Mouse (Mus musculus) hindbrain, embryonic 13.5 days (tissue): Measurements from ENCODE around the gene Arhgef19. TPM values are rescaled to one million over a fixed set of nuclear protein-coding genes. Genes with fewer than 3 reads are reported as not detected.

Experiments used
- ATAC-seq: fragments of 200-750 bp; cut with Nextera tagmentation; 2 replicates; pipeline ENCODE4 v1.8.0; 2017; ENCODE audit warnings: moderate TSS enrichment; ENCODE audit not compliant: low FRiP score
- H3K27ac ChIP-seq: fragments of 300-500 bp; sonication (generic); 2 replicates; pipeline ENCODE4 v1.5.1; 2015; ENCODE audit warnings: inconsistent platforms, mild to moderate bottlenecking, moderate library complexity
- H3K27me3 ChIP-seq: fragments of 300-500 bp; sonication (generic); 2 replicates; pipeline ENCODE4 v1.6.1; 2015; ENCODE audit warnings: mild to moderate bottlenecking, inconsistent platforms
- H3K36me3 ChIP-seq: fragments of 300-500 bp; sonication (generic); 2 replicates; pipeline ENCODE4 v1.6.1; 2015; ENCODE audit warnings: mild to moderate bottlenecking, inconsistent platforms
- H3K4me1 ChIP-seq: fragments of 300-500 bp; sonication (generic); replicated peaks from 2 replicates; pipeline ENCODE4 v1.6.1; 2015; ENCODE audit warnings: inconsistent platforms
- H3K4me2 ChIP-seq: fragments of 300-500 bp; sonication (generic); 2 replicates; pipeline ENCODE4 v1.6.1; 2015; ENCODE audit warnings: inconsistent platforms, mild to moderate bottlenecking, moderate library complexity
- H3K4me3 ChIP-seq: fragments of 300-500 bp; sonication (generic); 2 replicates; pipeline ENCODE4 v1.5.1; 2015; ENCODE audit warnings: mild to moderate bottlenecking, inconsistent platforms
- H3K9ac ChIP-seq: fragments of 300-500 bp; sonication (generic); 2 replicates; pipeline ENCODE4 v1.6.1; 2015; ENCODE audit warnings: mild to moderate bottlenecking, inconsistent platforms
- H3K9me3 ChIP-seq: fragments of 300-500 bp; sonication (generic); 2 replicates; pipeline ENCODE4 v1.6.1; 2016; ENCODE audit warnings: inconsistent platforms
- whole genome bisulfite sequencing: fragments of 180-500 bp; shearing (Covaris S2); methylation state at CpG from one replicate; pipeline ENCODE4 v1.1.7; 2015; 5-methylcytosine and 5-hydroxymethylcytosine counted together
- polyA plus RNA-seq: library from polyadenylated mRNA; unstranded; fragments of >200 nt; fragmentation: Nextera tagmentation; extraction: Ambion mirVana; gene quantifications from 2 replicates; pipeline ENCODE4 v1.2.1, GENCODE M21; 2015

Gene Arhgef19
- polyA plus RNA-seq, 1 experiment from 2014 or later: 1.4 TPM

DNA sequence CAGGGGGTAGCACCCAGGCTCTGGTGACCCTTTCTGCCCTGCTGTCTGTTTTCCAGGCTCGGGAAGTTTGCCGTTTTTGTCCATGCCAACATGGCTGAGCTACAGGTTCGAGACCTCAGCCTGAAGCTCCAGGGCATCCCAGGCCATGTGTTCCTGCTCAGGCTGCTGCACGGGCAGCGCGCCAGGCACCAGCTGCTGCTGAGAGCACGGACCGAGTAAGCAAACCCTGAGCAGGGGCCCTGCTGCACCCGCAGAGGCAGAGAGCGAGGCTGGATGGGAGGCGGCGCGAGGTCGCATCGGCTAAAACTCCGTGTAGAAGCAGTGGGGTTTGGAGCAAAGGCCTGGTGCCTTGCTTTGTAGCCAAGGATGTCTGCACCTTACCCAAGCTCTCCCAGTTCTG, 14.9 kb downstream of the Arhgef19 start:
- Histone ChIP-seq H3K9ac (no peak overlapping the region), H3K27ac (no peak overlapping the region; the same call in 1 of the 2 replicates), H3K4me2 (no peak overlapping the region), H3K36me3 (no peaks in the 10 kb centered on the region), H3K4me1 (peaks cover 7% of the 10 kb centered on the region), H3K9me3 (no peaks in the 10 kb centered on the region), H3K4me3 (no peak overlapping the region), H3K27me3 (peaks cover 23% of the 10 kb centered on the region)
- no peak for ATAC-seq
- WGBS: 58% methylated on average over 16 of the region's 16 CpGs

DNA sequence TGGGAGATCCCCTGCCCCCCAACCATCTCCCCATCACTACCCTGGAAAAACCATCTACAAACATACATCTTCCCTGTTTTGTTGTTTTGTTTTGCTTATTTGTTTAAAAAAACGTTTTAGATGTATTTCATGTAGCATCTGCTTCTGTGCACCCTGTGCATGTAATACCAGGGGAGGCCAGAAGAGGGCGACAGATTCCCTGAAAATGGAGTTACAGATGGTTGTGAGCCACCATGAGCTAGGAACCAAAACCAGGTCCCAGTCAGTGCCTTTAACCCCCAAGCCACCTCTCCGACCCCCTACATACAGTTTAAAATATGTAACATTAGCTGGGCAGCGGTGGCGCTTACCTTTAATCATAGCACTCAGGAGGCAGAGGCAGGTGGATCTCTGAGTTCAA, 18.1 kb downstream of the Arhgef19 start:
- Histone ChIP-seq H3K27ac (no peak overlapping the region), H3K9me3 (no peaks in the 10 kb centered on the region), H3K4me3 (no peak overlapping the region), H3K27me3 (no peaks in the 10 kb centered on the region), H3K9ac (no peak overlapping the region), H3K4me2 (no peak overlapping the region), H3K4me1 (peaks cover 7% of the 10 kb centered on the region), H3K36me3 (no peaks in the 10 kb centered on the region)
- 67% methylated on average over 5 of the region's 5 CpGs for WGBS
- no peak for ATAC-seq

GRCm38 (mm10) chr4:141259413-141259812, 20.1 kb downstream of the Arhgef19 start:
- H3K4me1 ChIP-seq: peaks cover 4% of the 10 kb centered on the region
- ATAC-seq: no peak
- H3K9ac ChIP-seq: no peak overlapping the region
- WGBS: 80% methylated on average over 12 of the region's 12 CpGs
- no peak overlapping the region for H3K4me2 ChIP-seq
- H3K27ac ChIP-seq: no peak overlapping the region
- no peak overlapping the region for H3K4me3 ChIP-seq
- H3K9me3 ChIP-seq: no peaks in the 10 kb centered on the region
- no peaks in the 10 kb centered on the region for H3K36me3 ChIP-seq
- no peaks in the 10 kb centered on the region for H3K27me3 ChIP-seq

GRCm38 (mm10) chr4:141260007-141260723, 20.9 kb downstream of the Arhgef19 start:
- Histone ChIP-seq H3K9me3 (no peaks in the 10 kb centered on the region), H3K4me3 (no peak overlapping the region), H3K36me3 (no peaks in the 10 kb centered on the region), H3K4me1 (no peaks in the 10 kb centered on the region), H3K9ac (no peak overlapping the region), H3K27me3 (no peaks in the 10 kb centered on the region), H3K27ac (no peak overlapping the region), H3K4me2 (no peak overlapping the region)
- WGBS: 67% methylated on average over 16 of the region's 16 CpGs
- ATAC-seq: no peak

DNA sequence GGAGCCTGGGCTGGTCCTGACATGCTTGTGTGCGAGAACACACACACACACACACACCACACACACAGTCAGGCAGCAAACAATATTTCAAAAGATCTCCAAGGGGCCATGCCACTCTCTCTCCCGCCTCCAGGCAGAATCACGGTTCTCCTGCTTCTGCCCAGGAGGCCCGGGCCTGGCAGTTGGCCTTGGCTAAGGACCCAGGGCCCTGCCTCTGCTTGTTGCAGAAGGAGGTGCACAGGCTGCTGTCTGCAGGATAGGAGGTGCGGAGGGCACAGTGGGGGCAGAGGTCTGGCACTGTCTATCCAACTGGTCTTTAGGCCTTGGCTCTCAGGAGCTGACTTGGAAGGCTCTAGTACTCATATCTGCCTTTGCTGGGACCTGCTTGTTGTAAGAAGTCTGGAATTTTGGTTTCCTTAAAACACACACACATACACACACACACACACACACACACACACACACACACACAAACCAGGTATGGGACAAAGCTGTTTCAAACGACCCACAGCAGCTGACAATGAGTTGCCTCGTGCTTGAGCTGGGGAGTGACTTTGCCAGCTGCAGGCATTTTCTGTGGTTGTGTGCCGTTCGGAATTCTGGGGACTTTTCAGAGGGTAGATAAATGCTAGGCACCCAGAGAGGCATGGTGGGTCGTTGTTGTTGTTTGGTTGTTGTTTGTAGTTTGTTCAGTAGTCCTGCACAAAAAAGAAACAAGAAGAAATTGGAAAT, 23.8 kb downstream of the Arhgef19 start:
- Histone ChIP-seq H3K9ac (no peak overlapping the region), H3K4me2 (no peak overlapping the region), H3K36me3 (no peaks in the 10 kb centered on the region), H3K4me3 (no peak overlapping the region), H3K27ac (no peak overlapping the region), H3K27me3 (no peaks in the 10 kb centered on the region), H3K4me1 (no peaks in the 10 kb centered on the region), H3K9me3 (0 out of 2 replicates have a peak, but pooled peaks cover 3% of the 10 kb centered on the region)
- WGBS: 84% methylated on average over 10 of the region's 10 CpGs
- ATAC-seq: no peak

DNA sequence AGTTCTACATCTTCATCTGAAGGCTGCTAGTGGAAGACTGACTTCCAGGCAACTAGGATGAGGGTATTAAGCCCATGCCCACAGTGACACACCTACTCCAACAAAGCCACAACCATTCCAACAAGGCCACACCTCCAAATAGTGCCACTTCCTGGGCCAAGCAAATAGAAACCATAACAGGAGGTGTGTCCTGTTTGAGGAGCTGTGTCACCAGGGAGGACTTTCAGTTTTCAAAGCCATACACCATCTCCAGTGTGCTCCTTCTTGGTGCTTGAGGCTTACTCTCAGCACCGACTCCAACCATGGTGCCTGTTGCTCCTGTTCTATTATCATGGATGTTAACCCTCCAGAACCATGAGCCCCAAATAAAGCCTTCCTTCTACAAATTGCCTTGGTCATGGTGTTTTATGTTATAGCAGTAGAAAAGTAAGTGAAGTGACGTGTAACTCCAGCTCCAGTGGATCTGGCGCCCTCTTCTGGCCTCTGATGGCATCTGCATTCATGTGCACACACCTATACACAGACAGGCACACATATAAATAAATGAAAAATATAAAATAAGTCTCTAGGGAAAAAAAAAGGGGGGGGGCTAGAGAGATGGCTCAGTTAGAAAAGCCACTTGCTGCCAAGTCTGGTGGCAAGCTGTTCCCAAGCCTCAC, 26.8 kb downstream of the Arhgef19 start:
- Histone ChIP-seq H3K27ac (no peak overlapping the region), H3K27me3 (0 out of 2 replicates have a peak, but pooled peaks cover 2% of the 10 kb centered on the region), H3K36me3 (no peaks in the 10 kb centered on the region), H3K9ac (no peak overlapping the region), H3K4me3 (no peak overlapping the region), H3K4me1 (no peaks in the 10 kb centered on the region), H3K4me2 (no peak overlapping the region), H3K9me3 (0 out of 2 replicates have a peak, but pooled peaks cover 3% of the 10 kb centered on the region)
- WGBS: 86% methylated on average over 3 of the region's 3 CpGs
- ATAC-seq: no peak

GRCm38 (mm10) chr4:141267250-141267649, 28.0 kb downstream of the Arhgef19 start:
- Histone ChIP-seq H3K27me3 (peaks cover 7% of the 10 kb centered on the region; the same call in 1 of the 2 replicates), H3K4me1 (no peaks in the 10 kb centered on the region), H3K9ac (no peak overlapping the region), H3K27ac (no peak overlapping the region), H3K36me3 (no peaks in the 10 kb centered on the region), H3K4me3 (no peak overlapping the region), H3K4me2 (no peak overlapping the region), H3K9me3 (0 out of 2 replicates have a peak, but pooled peaks cover 3% of the 10 kb centered on the region)
- ATAC-seq: no peak
- 86% methylated on average over 3 of the region's 3 CpGs for WGBS

DNA sequence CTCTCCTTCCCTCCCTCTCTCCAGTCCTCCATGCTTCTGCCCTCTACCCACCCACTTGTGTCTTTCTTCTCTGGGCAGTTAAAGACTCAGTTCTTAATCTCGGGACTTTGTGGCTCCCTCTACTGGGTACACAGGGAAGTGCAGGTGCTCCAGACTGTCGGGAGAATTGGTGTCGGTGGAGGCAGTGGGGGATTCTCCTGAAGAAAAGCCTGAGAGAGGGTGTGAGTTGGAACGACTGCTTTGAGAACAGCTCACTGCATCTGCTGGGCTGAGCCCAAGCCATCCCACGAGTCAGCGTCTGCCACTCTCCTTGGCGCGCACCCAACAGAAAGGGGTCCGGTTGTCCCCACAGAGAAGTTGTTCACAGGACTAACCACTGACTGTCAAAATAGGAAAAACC, 28.5 kb downstream of the Arhgef19 start:
- no peak for ATAC-seq
- WGBS: 42% methylated on average over 9 of the region's 9 CpGs
- no peak overlapping the region for H3K27ac ChIP-seq
- H3K4me3 ChIP-seq: no peak overlapping the region
- H3K9ac ChIP-seq: no peak overlapping the region
- no peaks in the 10 kb centered on the region for H3K36me3 ChIP-seq
- no peak overlapping the region for H3K4me2 ChIP-seq
- H3K4me1 ChIP-seq: no peaks in the 10 kb centered on the region
- H3K9me3 ChIP-seq: 0 out of 2 replicates have a peak, but pooled peaks cover 3% of the 10 kb centered on the region
- peaks cover 13% of the 10 kb centered on the region; the same call in 1 of the 2 replicates for H3K27me3 ChIP-seq

DNA sequence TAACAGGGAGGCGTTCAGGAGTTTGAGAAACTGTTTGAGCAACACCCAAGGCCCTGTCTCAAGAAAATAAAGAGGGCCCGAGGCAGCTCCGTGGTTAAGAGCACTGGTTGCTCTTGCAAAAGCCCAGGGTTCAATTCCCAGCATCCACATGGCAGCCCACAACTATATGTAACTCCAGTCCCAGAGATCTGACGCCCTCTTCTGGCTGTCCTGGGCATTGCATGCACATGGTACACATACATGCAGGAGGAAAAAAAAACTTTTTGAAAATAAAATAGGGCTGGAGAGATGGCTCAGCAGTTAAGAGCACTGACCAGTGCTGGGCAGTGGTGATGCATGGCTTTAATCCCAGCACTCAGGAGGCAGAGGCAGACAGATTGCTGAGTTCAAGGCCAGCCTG, 29.1 kb downstream of the Arhgef19 start:
- Histone ChIP-seq H3K36me3 (no peaks in the 10 kb centered on the region), H3K27me3 (peaks cover 14% of the 10 kb centered on the region; the same call in 1 of the 2 replicates), H3K9ac (no peak overlapping the region), H3K4me1 (0 out of 2 replicates have a peak, but pooled peaks cover under 1% of the 10 kb centered on the region), H3K4me3 (no peak overlapping the region), H3K4me2 (no peak overlapping the region), H3K27ac (no peak overlapping the region), H3K9me3 (0 out of 2 replicates have a peak, but pooled peaks cover 3% of the 10 kb centered on the region)
- WGBS: 84% methylated on average over 4 of the region's 4 CpGs
- no peak for ATAC-seq

- peaks cover 17% of the 10 kb centered on the region; the same call in 1 of the 2 replicates for H3K27me3 ChIP-seq
- no peak overlapping the region for H3K9ac ChIP-seq
- WGBS: 80% methylated on average over 6 of the region's 6 CpGs
Observed at GRCm38 (mm10) chr4:141269080-141269479, 29.8 kb downstream of the Arhgef19 start.

GRCm38 (mm10) chr4:141270201-141270940, 31.1 kb downstream of the Arhgef19 start:
- no peak overlapping the region for H3K4me3 ChIP-seq
- H3K27me3 ChIP-seq: peaks cover 21% of the 10 kb centered on the region
- 0 out of 2 replicates have a peak, but pooled peaks cover 3% of the 10 kb centered on the region for H3K9me3 ChIP-seq
- peaks cover 16% of the 10 kb centered on the region for H3K4me1 ChIP-seq
- H3K36me3 ChIP-seq: no peaks in the 10 kb centered on the region
- 48% methylated on average over 15 of the region's 15 CpGs for WGBS
- H3K27ac ChIP-seq: no peak overlapping the region
- ATAC-seq: no peak
- no peak overlapping the region for H3K4me2 ChIP-seq
- no peak overlapping the region for H3K9ac ChIP-seq

More at GRCm38 (mm10) chr4:141269080-141269479, 29.8 kb downstream of the Arhgef19 start:
- 0 out of 2 replicates have a peak, but pooled peaks cover 3% of the 10 kb centered on the region for H3K9me3 ChIP-seq
- no peak overlapping the region for H3K4me3 ChIP-seq
- no peaks in the 10 kb centered on the region for H3K36me3 ChIP-seq
- 0 out of 2 replicates have a peak, but pooled peaks cover 3% of the 10 kb centered on the region for H3K4me1 ChIP-seq
- no peak overlapping the region for H3K27ac ChIP-seq
- H3K4me2 ChIP-seq: no peak overlapping the region
- no peak for ATAC-seq
